Mouse (Mus musculus) cerebellum, adult 2 months (tissue): Measurements from ENCODE around the gene Vmn1r43. TPM values are rescaled to one million over a fixed set of nuclear protein-coding genes. Genes with fewer than 3 reads are reported as not detected.
"Not testable (repeated sequence)": the region's sequence is repeated elsewhere in the genome, so short reads cannot be mapped to it uniquely, and the experiment has no call there.

Source experiments
- DNase-seq, 2 experiments: peaks; one replicate each; pipeline ENCODE4 v3.0.0; 2021
- H3K27ac ChIP-seq: fragments of 200-500 bp; 2 replicates; pipeline ENCODE4 v1.5.1; 2012; ENCODE audit warnings: low read length, control low read depth, inconsistent platforms; ENCODE audit not compliant: insufficient read depth
- H3K27me3 ChIP-seq: fragments of 200-500 bp; 2 replicates; pipeline ENCODE4 v1.6.1; 2012; ENCODE audit warnings: inconsistent platforms, mild to moderate bottlenecking, low read length, moderate library complexity; ENCODE audit not compliant: control insufficient read depth, insufficient read depth
- H3K4me1 ChIP-seq: fragments of 200-500 bp; 2 replicates; pipeline ENCODE4 v1.6.1; 2011; ENCODE audit warnings: low read length; ENCODE audit not compliant: control insufficient read depth, insufficient read depth
- H3K4me3 ChIP-seq: fragments of 200-500 bp; replicated peaks from 2 replicates; pipeline ENCODE3; 2011; ENCODE audit warnings: mild to moderate bottlenecking, low read depth, low read length, control low read depth; ENCODE audit not compliant: insufficient read depth
- CTCF ChIP-seq: fragments of 200-500 bp; IDR thresholded peaks from 2 replicates; pipeline ENCODE4 v1.5.1; 2011; ENCODE audit warnings: low read depth, mild to moderate bottlenecking, control low read depth, low read length, moderate library complexity, borderline replicate concordance; ENCODE audit not compliant: insufficient read depth
- POLR2A ChIP-seq: fragments of 200-500 bp; IDR thresholded peaks from 2 replicates; pipeline ENCODE4 v1.6.1; 2011; ENCODE audit warnings: low read length, control low read depth, borderline replicate concordance; ENCODE audit not compliant: insufficient read depth
- WGBS: fragments of 180-500 bp; shearing (Covaris S2); methylation state at CpG from one replicate; pipeline ENCODE4 v1.1.7; 2018; 5-methylcytosine and 5-hydroxymethylcytosine counted together
- polyA plus RNA-seq: library from polyadenylated mRNA; depleted of rRNA; stranded (reverse); fragments of >200 nt; gene quantifications from 2 replicates; pipeline ENCODE4 v1.2.3, GENCODE M21; 2012; rRNA removed

Vmn1r43 gene
- not detected in 2 replicates for polyA plus RNA-seq

DNA sequence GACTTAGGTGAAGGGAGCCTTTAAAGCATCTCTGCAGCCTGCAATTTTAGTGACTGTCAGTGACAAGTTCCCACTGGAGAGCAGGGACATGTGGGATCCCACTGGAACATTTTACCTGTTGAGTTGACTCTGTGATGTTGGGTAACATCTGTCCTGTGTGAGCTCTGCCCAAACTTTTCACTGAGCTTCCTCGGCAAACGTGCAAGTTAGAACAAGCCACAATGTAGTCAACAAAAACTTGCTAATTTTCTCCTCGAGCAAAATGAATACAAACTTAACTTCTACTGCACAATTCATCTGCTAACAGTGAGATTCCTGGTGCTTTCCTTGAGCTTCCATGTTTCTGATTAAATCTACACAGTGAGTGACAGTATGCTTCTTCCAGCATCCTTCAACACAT is at the start of gene Vmn1r43, which contains the start of gene Vmn1r42:
Gene Vmn1r43 (minus strand): TSS at position 101 of the 400 bp plus-strand sequence.
Gene Vmn1r42 (minus strand): TSS at position 101 of the 400 bp plus-strand sequence.
- DNase-seq, H3K4me1 ChIP-seq, H3K4me3 ChIP-seq, H3K27me3 ChIP-seq, H3K27ac ChIP-seq: not testable (repeated sequence)
- WGBS, result 81% methylated on average over 3 of the region's 3 CpGs

DNA sequence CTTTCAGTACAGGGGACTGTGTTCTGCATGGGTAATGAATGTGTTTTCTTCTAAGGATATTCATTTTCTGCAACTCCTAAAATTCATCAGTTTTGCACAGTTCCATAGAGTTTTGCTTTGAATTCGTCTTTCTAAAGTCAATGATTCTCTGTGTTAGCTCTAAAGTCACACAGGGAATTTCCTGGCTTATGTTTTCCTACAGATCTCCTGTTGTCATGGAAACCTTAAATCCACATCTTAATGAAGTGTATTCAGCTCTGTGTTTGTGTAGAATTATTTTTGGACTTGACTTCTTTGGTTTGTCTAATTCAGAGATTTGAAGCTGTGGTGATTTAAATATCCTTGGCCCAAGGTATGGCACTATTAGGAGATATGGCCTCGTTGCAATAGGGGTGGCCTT is 7.6 kb upstream of the Vmn1r43 start:
- Histone ChIP-seq H3K27me3 (no peaks in the 10 kb centered on the region), H3K4me3 (no peak overlapping the region), H3K4me1 (no peaks in the 10 kb centered on the region), H3K27ac (no peak overlapping the region)
- no peak for DNase-seq
- TF ChIP-seq CTCF, result no peak
- no peak for TF ChIP-seq POLR2A
- 40% methylated on average over 2 of the region's 2 CpGs for WGBS

DNA sequence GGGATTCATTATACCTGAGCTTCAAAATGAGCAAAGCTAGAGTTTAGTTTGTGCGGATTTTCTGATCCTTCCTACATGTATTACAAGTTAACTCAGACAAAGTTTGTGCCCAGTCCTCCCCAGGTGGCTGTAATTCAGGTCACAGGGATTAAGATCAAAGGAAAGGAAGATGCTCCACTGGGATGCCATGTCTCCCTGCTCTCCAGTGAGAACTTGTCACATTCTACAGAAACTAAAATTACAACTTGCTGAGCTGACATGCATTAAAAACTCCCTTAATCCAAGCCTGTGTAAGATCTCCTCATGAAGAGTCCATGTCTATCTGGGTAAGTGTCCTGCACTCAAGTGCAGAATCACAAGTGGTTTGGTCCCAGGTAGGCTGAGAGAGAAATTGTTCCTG is 7.1 kb upstream of the Vmn1r43 start, which contains the start of gene Vmn1r44:
Gene Vmn1r44 (plus strand): TSS at position 301 of the 400 bp plus-strand sequence.
- Histone ChIP-seq H3K27me3 (no peaks in the 10 kb centered on the region), H3K4me3 (no peak within 1 kb of the TSS), H3K27ac (no peak within 1 kb of the TSS), H3K4me1 (no peaks in the 10 kb centered on the region)
- no peak for DNase-seq
- TF ChIP-seq CTCF (no peak), POLR2A (no peak)
- 88% methylated on average over 1 of the region's 1 CpGs for WGBS

DNA sequence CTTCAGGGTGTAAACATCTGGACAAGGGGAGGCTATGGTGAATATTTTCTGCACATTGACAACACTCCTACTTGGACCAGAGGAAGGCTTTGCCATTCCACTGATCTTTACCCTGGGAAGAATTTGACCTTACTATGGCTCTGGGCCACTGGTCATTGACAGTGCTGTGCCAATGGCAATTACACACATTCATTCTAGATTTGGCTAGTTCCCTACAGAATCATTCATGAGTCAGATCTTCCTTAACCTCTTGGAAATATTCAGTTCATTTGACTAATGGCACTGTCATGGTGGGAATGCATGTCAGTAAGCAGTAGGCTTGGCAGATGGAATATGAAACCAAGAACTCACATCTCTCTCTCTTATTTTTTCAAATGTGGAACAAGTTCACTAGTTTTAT is 4.7 kb upstream of the Vmn1r43 start:
- Histone ChIP-seq H3K4me3 (no peak overlapping the region), H3K27ac (no peak overlapping the region), H3K4me1 (no peaks in the 10 kb centered on the region), H3K27me3 (no peaks in the 10 kb centered on the region)
- no peak for DNase-seq
- TF ChIP-seq CTCF (no peak), POLR2A (no peak)

DNA sequence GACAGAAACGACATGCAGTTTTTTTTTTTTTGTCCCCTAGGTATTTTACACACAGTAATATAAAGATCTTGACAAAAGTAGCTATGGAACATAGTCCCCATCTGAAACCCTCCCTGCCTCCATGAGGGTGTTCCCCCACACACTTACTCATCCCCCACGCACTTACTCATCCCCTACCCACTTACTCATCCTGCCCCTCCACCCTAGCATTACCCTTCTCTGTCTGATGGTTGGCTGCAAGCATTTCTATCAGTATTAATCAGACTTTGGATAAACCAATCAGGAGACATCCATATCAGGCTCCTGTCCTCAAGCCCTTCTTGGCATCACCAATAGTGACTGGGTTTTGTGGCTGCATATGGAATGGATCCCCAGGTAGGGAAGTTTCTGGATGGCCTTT is 750 bp upstream of the Vmn1r43 start:
- Histone ChIP-seq H3K27me3 (no peaks in the 10 kb centered on the region), H3K4me1 (no peaks in the 10 kb centered on the region), H3K4me3 (no peak overlapping the region), H3K27ac (no peak overlapping the region)
- DNase-seq, result no peak
- WGBS, result 69% methylated on average over 2 of the region's 2 CpGs
- TF ChIP-seq CTCF (no peak), POLR2A (no peak)

DNA sequence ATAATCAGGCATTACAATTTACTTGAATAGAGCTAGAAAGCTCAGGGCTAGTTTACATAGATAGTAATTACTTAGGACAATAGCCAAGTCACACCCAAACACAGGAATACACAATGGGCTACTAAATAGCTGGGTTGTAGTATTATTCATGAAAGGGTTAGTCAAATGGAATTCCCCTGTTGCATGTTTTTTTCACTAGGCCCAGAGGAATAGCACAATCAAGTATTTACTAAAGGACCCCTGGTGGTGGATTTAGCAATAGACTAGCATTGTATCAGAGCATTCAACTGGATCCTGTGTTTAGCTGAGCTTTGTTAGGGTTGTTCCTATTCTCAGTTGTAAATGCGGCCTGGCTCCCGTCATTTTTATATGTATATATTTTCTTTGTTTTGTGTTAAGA is 8.2 kb downstream of the Vmn1r43 start:
- WGBS, result 68% methylated on average over 2 of the region's 2 CpGs

DNA sequence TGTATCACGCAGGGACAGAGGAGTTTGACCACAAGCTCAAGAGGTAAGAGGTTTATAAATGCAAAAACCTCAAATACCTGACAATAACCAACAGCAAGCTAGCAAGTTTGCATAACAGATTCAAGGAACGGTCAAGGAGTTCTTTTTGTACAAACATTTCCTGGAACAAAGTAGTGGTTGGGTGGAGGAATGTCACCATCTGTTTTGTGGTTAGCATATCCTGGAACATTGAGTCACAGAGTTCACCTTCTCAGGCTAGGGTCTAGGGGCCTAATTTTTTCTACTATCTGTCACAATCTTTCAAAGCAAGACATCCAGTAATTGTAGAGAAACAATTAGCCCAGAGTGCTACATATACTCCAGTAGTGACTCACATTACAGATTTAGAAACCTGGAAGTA is 8.9 kb downstream of the Vmn1r43 start:
- H3K27ac ChIP-seq, result no peak overlapping the region
- DNase-seq, result no peak
- H3K4me3 ChIP-seq, result no peak overlapping the region
- H3K4me1 ChIP-seq, result no peaks in the 10 kb centered on the region
- WGBS, result 92% methylated on average over 2 of the region's 2 CpGs
- H3K27me3 ChIP-seq, result no peaks in the 10 kb centered on the region
- TF ChIP-seq CTCF, result no peak
- no peak for TF ChIP-seq POLR2A

More for the DNA sequence above, 8.2 kb downstream of the Vmn1r43 start:
- no peak overlapping the region for H3K4me3 ChIP-seq
- TF ChIP-seq CTCF (no peak), POLR2A (no peak)
- no peaks in the 10 kb centered on the region for H3K27me3 ChIP-seq
- H3K4me1 ChIP-seq, result no peaks in the 10 kb centered on the region
- H3K27ac ChIP-seq, result no peak overlapping the region
- no peak for DNase-seq

DNA sequence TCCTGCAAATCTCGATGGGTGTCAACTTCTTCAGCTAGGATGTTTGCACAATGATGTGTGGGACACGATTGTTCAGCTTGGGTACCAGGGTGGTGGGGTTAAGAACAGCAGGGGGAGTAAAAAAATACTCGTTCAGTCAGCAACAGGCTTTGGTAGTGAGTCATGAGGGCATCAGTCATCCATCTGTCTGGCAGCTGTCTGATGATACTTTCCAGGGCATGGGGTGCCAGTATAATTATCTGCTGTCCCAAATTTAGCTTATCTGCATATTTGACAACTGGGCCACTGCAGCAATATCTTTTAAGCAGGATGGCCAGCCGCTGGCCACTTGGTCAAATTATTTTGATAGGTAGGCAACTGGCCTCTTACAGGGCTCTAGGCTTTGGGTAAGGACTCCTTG is 12.4 kb downstream of the Vmn1r43 start:
- Histone ChIP-seq H3K27me3 (no peaks in the 10 kb centered on the region), H3K4me1 (no peaks in the 10 kb centered on the region), H3K4me3 (no peak overlapping the region), H3K27ac (no peak overlapping the region)
- no peak for TF ChIP-seq CTCF
- TF ChIP-seq POLR2A, result no peak
- no peak for DNase-seq
- 52% methylated on average over 4 of the region's 4 CpGs for WGBS
